Mouse (Mus musculus): ENCODE measurements around the gene Gm28051. TPM values are rescaled to one million over a fixed set of nuclear protein-coding genes. Genes with fewer than 3 reads are reported as not detected.

Gene Gm28051
- polyA plus RNA-seq, 1 experiment = 0.26 TPM

- H3K4me3 ChIP-seq = no peak overlapping the region
- H3ac ChIP-seq (ENCODE audit: control insufficient read depth, insufficient read length) = no peak overlapping the region
- no peak overlapping the region for H3K4me2 ChIP-seq (ENCODE audit: low read depth)
- TF ChIP-seq POLR2AphosphoS2 (IDR thresholded peaks at IDR 0.05; ENCODE audit: insufficient read length, low read depth) = no peak
- TF ChIP-seq MYOG (IDR thresholded peaks at IDR 0.05; ENCODE audit: control insufficient read depth in 1 of 3, insufficient read depth in 1 of 3, insufficient read length in 2 of 3, low read depth in 2 of 3) = peak in 1 of 3 experiments; percentile 58
- no peaks in the 10 kb centered on the region for H3K79me2 ChIP-seq (ENCODE audit: control insufficient read depth, insufficient read depth)
- no peaks in the 10 kb centered on the region for H3K27me3 ChIP-seq (ENCODE audit: control insufficient read depth, insufficient read depth, insufficient read length)
- H3K36me3 ChIP-seq (ENCODE audit: control insufficient read depth, insufficient read depth) = no peaks in the 10 kb centered on the region
Observed at GRCm38 (mm10) chr12:102677089-102677488, 80.5 kb downstream of the Gm28051 start.

DNA sequence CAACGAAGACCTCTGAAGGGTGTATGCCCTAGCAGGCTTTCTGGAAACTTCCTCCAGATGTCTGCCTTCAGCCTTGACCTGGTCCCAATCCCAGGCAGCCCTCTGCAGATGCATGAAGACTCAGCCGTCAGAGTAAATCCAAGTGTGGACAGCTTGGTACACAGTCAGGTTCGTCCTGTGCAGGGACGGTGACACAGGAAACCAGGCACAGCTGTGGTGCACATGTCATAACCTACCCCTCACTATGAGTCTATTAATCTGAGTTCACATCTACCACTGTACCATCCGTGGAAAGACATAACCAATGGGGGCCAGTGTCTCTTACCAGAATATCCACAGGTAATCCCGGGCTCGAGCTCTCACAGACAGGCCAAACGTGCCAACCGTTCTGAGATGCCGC lies 83.0 kb downstream of the Gm28051 start:
- TF ChIP-seq USF1 (IDR thresholded peaks at IDR 0.05; ENCODE audit: low read depth) = no peak
- no peak for TF ChIP-seq POLR2AphosphoS2 (IDR thresholded peaks at IDR 0.05; ENCODE audit: insufficient read length, low read depth)
- no peak for TF ChIP-seq POLR2A (IDR thresholded peaks at IDR 0.05; ENCODE audit: insufficient read length, low read depth)
- no peak for TF ChIP-seq MYOD1 (IDR thresholded peaks at IDR 0.05; ENCODE audit: control insufficient read depth in 1 of 3, insufficient read length in 2 of 3, low read depth in 2 of 3)
- no peak for TF ChIP-seq TCF3 (IDR thresholded peaks at IDR 0.05; ENCODE audit: insufficient read length, low read depth)
- no peak for TF ChIP-seq MYOG (IDR thresholded peaks at IDR 0.05; ENCODE audit: control insufficient read depth in 1 of 3, insufficient read depth in 1 of 3, insufficient read length in 2 of 3, low read depth in 2 of 3)
- TF ChIP-seq SRF (IDR thresholded peaks at IDR 0.05; ENCODE audit: control insufficient read depth, insufficient read length, low read depth) = no peak
- no peak for TF ChIP-seq TCF12 (IDR thresholded peaks at IDR 0.05; ENCODE audit: insufficient read depth, poor library complexity, severe bottlenecking)
- TF ChIP-seq CEBPB (IDR thresholded peaks at IDR 0.05; ENCODE audit: insufficient read depth, poor library complexity, severe bottlenecking) = no peak
- TF ChIP-seq REST (IDR thresholded peaks at IDR 0.05; ENCODE audit: insufficient read depth, insufficient read length) = no peak
- TF ChIP-seq MAX (IDR thresholded peaks at IDR 0.05; ENCODE audit: low read depth) = no peak
- TF ChIP-seq E2F4 (IDR thresholded peaks at IDR 0.05; ENCODE audit: insufficient read depth) = no peak
- no peak overlapping the region for H3K4me2 ChIP-seq (ENCODE audit: low read depth)
- H3K4me3 ChIP-seq = no peak overlapping the region
- no peaks in the 10 kb centered on the region for H3K36me3 ChIP-seq (ENCODE audit: control insufficient read depth, insufficient read depth)
- H3K79me2 ChIP-seq (ENCODE audit: control insufficient read depth, insufficient read depth) = no peaks in the 10 kb centered on the region
- no peaks in the 10 kb centered on the region for H3K27me3 ChIP-seq (ENCODE audit: control insufficient read depth, insufficient read depth, insufficient read length)
- no peak overlapping the region for H3ac ChIP-seq (ENCODE audit: control insufficient read depth, insufficient read length)

GRCm38 (mm10) chr12:102674123-102674522 lies 83.4 kb downstream of the Gm28051 start:
- Histone ChIP-seq H3K4me3 (no peak overlapping the region), H3K27me3 (ENCODE audit: control insufficient read depth, insufficient read depth, insufficient read length) (no peaks in the 10 kb centered on the region), H3ac (ENCODE audit: control insufficient read depth, insufficient read length) (no peak overlapping the region), H3K36me3 (ENCODE audit: control insufficient read depth, insufficient read depth) (no peaks in the 10 kb centered on the region), H3K4me2 (ENCODE audit: low read depth) (no peak overlapping the region), H3K79me2 (ENCODE audit: control insufficient read depth, insufficient read depth) (no peaks in the 10 kb centered on the region)
- TF ChIP-seq POLR2AphosphoS2 (IDR thresholded peaks at IDR 0.05; ENCODE audit: insufficient read length, low read depth) (no peak), USF1 (IDR thresholded peaks at IDR 0.05; ENCODE audit: low read depth) (no peak), MYOD1 (IDR thresholded peaks at IDR 0.05; ENCODE audit: control insufficient read depth in 1 of 3, insufficient read length in 2 of 3, low read depth in 2 of 3) (no peak), SRF (IDR thresholded peaks at IDR 0.05; ENCODE audit: control insufficient read depth, insufficient read length, low read depth) (no peak), TCF12 (IDR thresholded peaks at IDR 0.05; ENCODE audit: insufficient read depth, poor library complexity, severe bottlenecking) (no peak), REST (IDR thresholded peaks at IDR 0.05; ENCODE audit: insufficient read depth, insufficient read length) (no peak), POLR2A (IDR thresholded peaks at IDR 0.05; ENCODE audit: insufficient read length, low read depth) (no peak), TCF3 (IDR thresholded peaks at IDR 0.05; ENCODE audit: insufficient read length, low read depth) (no peak), MYOG (IDR thresholded peaks at IDR 0.05; ENCODE audit: control insufficient read depth in 1 of 3, insufficient read depth in 1 of 3, insufficient read length in 2 of 3, low read depth in 2 of 3) (no peak), E2F4 (IDR thresholded peaks at IDR 0.05; ENCODE audit: insufficient read depth) (no peak), CEBPB (IDR thresholded peaks at IDR 0.05; ENCODE audit: insufficient read depth, poor library complexity, severe bottlenecking) (no peak)

GRCm38 (mm10) chr12:102672857-102673839 lies 84.4 kb downstream of the Gm28051 start:
- Histone ChIP-seq H3K79me2 (ENCODE audit: control insufficient read depth, insufficient read depth) (no peaks in the 10 kb centered on the region), H3K36me3 (ENCODE audit: control insufficient read depth, insufficient read depth) (no peaks in the 10 kb centered on the region), H3ac (ENCODE audit: control insufficient read depth, insufficient read length) (no peak overlapping the region), H3K4me3 (no peak overlapping the region), H3K4me2 (ENCODE audit: low read depth) (no peak overlapping the region), H3K27me3 (ENCODE audit: control insufficient read depth, insufficient read depth, insufficient read length) (no peaks in the 10 kb centered on the region)
- TF ChIP-seq MYOG (IDR thresholded peaks at IDR 0.05; ENCODE audit: control insufficient read depth in 1 of 3, insufficient read depth in 1 of 3, insufficient read length in 2 of 3, low read depth in 2 of 3) = no peak
- no peak for TF ChIP-seq E2F4 (IDR thresholded peaks at IDR 0.05; ENCODE audit: insufficient read depth)
- TF ChIP-seq REST (IDR thresholded peaks at IDR 0.05; ENCODE audit: insufficient read depth, insufficient read length) = no peak
- no peak for TF ChIP-seq POLR2A (IDR thresholded peaks at IDR 0.05; ENCODE audit: insufficient read length, low read depth)
- TF ChIP-seq SRF (IDR thresholded peaks at IDR 0.05; ENCODE audit: control insufficient read depth, insufficient read length, low read depth) = no peak
- no peak for TF ChIP-seq USF1 (IDR thresholded peaks at IDR 0.05; ENCODE audit: low read depth)
- no peak for TF ChIP-seq MYOD1 (IDR thresholded peaks at IDR 0.05; ENCODE audit: control insufficient read depth in 1 of 3, insufficient read length in 2 of 3, low read depth in 2 of 3)
- TF ChIP-seq TCF12 (IDR thresholded peaks at IDR 0.05; ENCODE audit: insufficient read depth, poor library complexity, severe bottlenecking) = no peak
- TF ChIP-seq CEBPB (IDR thresholded peaks at IDR 0.05; ENCODE audit: insufficient read depth, poor library complexity, severe bottlenecking) = no peak
- no peak for TF ChIP-seq MAX (IDR thresholded peaks at IDR 0.05; ENCODE audit: low read depth)

Data from myocyte (in vitro differentiated cells).